Mouse (Mus musculus): ENCODE measurements around the gene Negr1.
"Not testable (repeated sequence)": the region's sequence is repeated elsewhere in the genome, so short reads cannot be mapped to it uniquely, and the experiment has no call there.

Gene Negr1

GRCm38 (mm10) chr3:156999177-156999808 lies 437.7 kb downstream of the Negr1 start:
- peak; percentile 16 for DNase-seq (ENCODE audit: low spot score)

GRCm38 (mm10) chr3:157021632-157022031 lies 460.0 kb downstream of the Negr1 start:
- DNase-seq (ENCODE audit: low spot score) = no peak

GRCm38 (mm10) chr3:157024580-157024979 lies 463.0 kb downstream of the Negr1 start:
- no peak for DNase-seq (ENCODE audit: low spot score)

- no peak for DNase-seq (ENCODE audit: low spot score)
These were observed 470.0 kb downstream of the Negr1 start for GRCm38 (mm10) chr3:157031513-157032142.

GRCm38 (mm10) chr3:157036016-157036415 lies 474.4 kb downstream of the Negr1 start:
- no peak for DNase-seq (ENCODE audit: low spot score)

GRCm38 (mm10) chr3:157036568-157036967 lies 475.0 kb downstream of the Negr1 start:
- DNase-seq (ENCODE audit: low spot score) = no peak

GRCm38 (mm10) chr3:157040619-157041018 lies 479.0 kb downstream of the Negr1 start:
- DNase-seq (ENCODE audit: low spot score) = peak; percentile 24

- DNase-seq (ENCODE audit: low spot score) = no peak
These were observed 483.0 kb downstream of the Negr1 start for GRCm38 (mm10) chr3:157044565-157044964.

GRCm38 (mm10) chr3:157064438-157064837 lies 502.8 kb downstream of the Negr1 start:
- DNase-seq (ENCODE audit: low spot score) = not testable (repeated sequence)

GRCm38 (mm10) chr3:157066331-157066730 lies 504.7 kb downstream of the Negr1 start:
- DNase-seq (ENCODE audit: low spot score) = no peak

- DNase-seq (ENCODE audit: low spot score) = no peak
These were observed 517.8 kb downstream of the Negr1 start for GRCm38 (mm10) chr3:157079250-157079965.

GRCm38 (mm10) chr3:157079966-157080306 lies 518.3 kb downstream of the Negr1 start:
- DNase-seq (ENCODE audit: low spot score) = no peak

GRCm38 (mm10) chr3:157080585-157080984 lies 519.0 kb downstream of the Negr1 start:
- no peak for DNase-seq (ENCODE audit: low spot score)

- no peak for DNase-seq (ENCODE audit: low spot score)
These were observed 521.5 kb downstream of the Negr1 start for GRCm38 (mm10) chr3:157082808-157083784.

- DNase-seq (ENCODE audit: low spot score) = no peak
These were observed 523.6 kb downstream of the Negr1 start for GRCm38 (mm10) chr3:157085180-157085579.

GRCm38 (mm10) chr3:157090051-157090450 lies 528.5 kb downstream of the Negr1 start:
- DNase-seq (ENCODE audit: low spot score) = no peak

GRCm38 (mm10) chr3:157096284-157096683 lies 534.7 kb downstream of the Negr1 start:
- no peak for DNase-seq (ENCODE audit: low spot score)

GRCm38 (mm10) chr3:157097514-157097913 lies 535.9 kb downstream of the Negr1 start:
- no peak for DNase-seq (ENCODE audit: low spot score)

- DNase-seq (ENCODE audit: low spot score) = no peak
These were observed 536.8 kb downstream of the Negr1 start for GRCm38 (mm10) chr3:157098417-157098816.

GRCm38 (mm10) chr3:157104866-157105579 lies 543.4 kb downstream of the Negr1 start:
- no peak for DNase-seq (ENCODE audit: low spot score)

- DNase-seq (ENCODE audit: low spot score) = no peak
These were observed 544.1 kb downstream of the Negr1 start for GRCm38 (mm10) chr3:157105580-157106264.

All from left cerebral cortex, adult 11 months (tissue).